Mouse (Mus musculus) gastrocnemius, adult 2 months (tissue): ENCODE measurements around the gene Prr5l. TPM values are rescaled to one million over a fixed set of nuclear protein-coding genes. Genes with fewer than 3 reads are reported as not detected.

Experiments used
- DNase-seq: peaks from one replicate; pipeline ENCODE4 v3.0.0; 2022
- H3K27ac ChIP-seq: fragments of 200-600 bp; 2 replicates; pipeline ENCODE4 v1.8.1; 2022; ENCODE audit warnings: mild to moderate bottlenecking
- H3K4me3 ChIP-seq: fragments of 200-600 bp; 2 replicates; pipeline ENCODE4 v1.8.1; 2022; ENCODE audit warnings: mild to moderate bottlenecking, moderate library complexity
- CTCF ChIP-seq: fragments of 200-600 bp; IDR thresholded peaks from 2 replicates; pipeline ENCODE4 v1.8.1; 2022; ENCODE audit warnings: antibody characterized with exemption, mild to moderate bottlenecking, moderate library complexity
- intact Hi-C: fragments of 180-260 bp; cut with DNase I; formaldehyde crosslinking; loops from one replicate; pipeline ENCODE4 v1.15.1; 2025
- long read RNA-seq, 2 experiments: library from polyadenylated mRNA; stranded (forward); transcript quantifications; one replicate each; pipeline ENCODE4 v2.0.0; 2021
- total RNA-seq, 2 experiments: library from RNA; stranded (reverse); gene quantifications; 2 replicates each; pipeline ENCODE4 v1.2.3; 2021

Gene Prr5l
- under 1 TPM in 1 of 2 experiments, not detected in 1; 0.53 TPM for total RNA-seq
- long read RNA-seq, experiment 1, full-length matches to known transcripts, result 1 of 1 reads
- long read RNA-seq, experiment 1, partial matches to known transcripts, result 0 of 1 reads
- long read RNA-seq, experiment 1, other reads (novel, unspliced or antisense), result 0 of 1 reads
- long read RNA-seq, experiment 2, result 0 reads

- H3K27ac ChIP-seq, result no peak within 1 kb of the TSS
- H3K4me3 ChIP-seq, result no peak within 1 kb of the TSS
- DNase-seq, result no peak
- intact Hi-C loops, result no loop called here
- TF ChIP-seq CTCF, result no peak
Measured at GRCm38 (mm10) chr2:101882998-101883397, at the start of gene Prr5l. TSS of gene Prr5l (minus strand) at chr2:101883027.

- intact Hi-C loops, result no loop called here
- peak; percentile 34 for DNase-seq
Measured at GRCm38 (mm10) chr2:101932169-101932936, 49.5 kb upstream of the Prr5l start.

GRCm38 (mm10) chr2:101925591-101926188 lies 42.9 kb upstream of the Prr5l start:
- no peak for TF ChIP-seq CTCF
- intact Hi-C loops, result no loop called here
- no peak overlapping the region for H3K4me3 ChIP-seq
- H3K27ac ChIP-seq, result no peak overlapping the region
- no peak for DNase-seq

More at GRCm38 (mm10) chr2:101932169-101932936, 49.5 kb upstream of the Prr5l start:
- H3K27ac ChIP-seq, result no peak overlapping the region
- no peak for TF ChIP-seq CTCF
- H3K4me3 ChIP-seq, result no peak overlapping the region

- DNase-seq, result no peak
- H3K4me3 ChIP-seq, result no peak overlapping the region
- H3K27ac ChIP-seq, result no peak overlapping the region
- intact Hi-C loops, result no loop called here
- TF ChIP-seq CTCF, result no peak
Measured at GRCm38 (mm10) chr2:101925183-101925582, 42.4 kb upstream of the Prr5l start.

- Histone ChIP-seq H3K27ac (no peak overlapping the region), H3K4me3 (no peak overlapping the region)
- intact Hi-C loops, result no loop called here
- no peak for DNase-seq
- TF ChIP-seq CTCF, result no peak
Measured at GRCm38 (mm10) chr2:101923181-101923580, 40.4 kb upstream of the Prr5l start.

GRCm38 (mm10) chr2:101922302-101922701 lies 39.5 kb upstream of the Prr5l start:
- intact Hi-C loops, result no loop called here
- H3K4me3 ChIP-seq, result no peak overlapping the region
- DNase-seq, result no peak
- TF ChIP-seq CTCF, result no peak
- no peak overlapping the region for H3K27ac ChIP-seq

GRCm38 (mm10) chr2:101920136-101920554 lies 37.3 kb upstream of the Prr5l start:
- Histone ChIP-seq H3K27ac (no peak overlapping the region), H3K4me3 (no peak overlapping the region)
- intact Hi-C loops, result no loop called here
- DNase-seq, result no peak
- TF ChIP-seq CTCF, result no peak

- no peak for TF ChIP-seq CTCF
- no peak for DNase-seq
- intact Hi-C loops, result no loop called here
- Histone ChIP-seq H3K4me3 (no peak overlapping the region), H3K27ac (no peak overlapping the region)
Measured at GRCm38 (mm10) chr2:101918518-101918917, 35.7 kb upstream of the Prr5l start.

GRCm38 (mm10) chr2:101909326-101910080 lies 26.7 kb upstream of the Prr5l start:
- intact Hi-C loops, result loop anchor here (5.0 to 10.0 kb wide), 2 partner anchors 123 to 185 kb away; no protein-coding TSS in a partner anchor
- DNase-seq, result no peak
- Histone ChIP-seq H3K4me3 (no peak overlapping the region), H3K27ac (no peak overlapping the region)
- TF ChIP-seq CTCF, result no peak

- intact Hi-C loops, result loop anchor here (5.0 to 10.0 kb wide), 2 partner anchors 124 to 186 kb away; no protein-coding TSS in a partner anchor
- no peak for TF ChIP-seq CTCF
Measured at GRCm38 (mm10) chr2:101908773-101909172, 25.9 kb upstream of the Prr5l start.

GRCm38 (mm10) chr2:101907386-101908022 lies 24.7 kb upstream of the Prr5l start:
- Histone ChIP-seq H3K4me3 (no peak overlapping the region), H3K27ac (no peak overlapping the region)
- intact Hi-C loops, result loop anchor here (5.0 to 10.0 kb wide), 2 partner anchors 125 to 187 kb away; no protein-coding TSS in a partner anchor
- TF ChIP-seq CTCF, result no peak
- DNase-seq, result no peak

More at GRCm38 (mm10) chr2:101908773-101909172, 25.9 kb upstream of the Prr5l start:
- DNase-seq, result no peak
- Histone ChIP-seq H3K27ac (no peak overlapping the region), H3K4me3 (no peak overlapping the region)

GRCm38 (mm10) chr2:101906379-101906690 lies 23.5 kb upstream of the Prr5l start:
- Histone ChIP-seq H3K27ac (no peak overlapping the region), H3K4me3 (no peak overlapping the region)
- no peak for DNase-seq
- intact Hi-C loops, result loop anchor here (1.0 to 10.0 kb wide), 3 partner anchors 126 to 547 kb away; no protein-coding TSS in a partner anchor
- TF ChIP-seq CTCF, result no peak
